In genomic region chrX:155340654-155341053, GRCm38 (mm10) we compare ENCODE assay signal across 8 mouse cellular contexts. TPM values are rescaled to one million over a fixed set of nuclear protein-coding genes. Genes with fewer than 3 reads are reported as not detected.
DNase-seq lines count a peak whose midpoint lies in the region; ATAC-seq and TF ChIP-seq lines count a peak whose summit lies in the region.

Prdx4 (minus strand) TSS chrX:155340754.

- no peak within 1 kb of the TSS for H3K27ac ChIP-seq in kidney, postnatal 0 days
- H3K27ac ChIP-seq in midbrain, embryonic 13.5 days, result no peak within 1 kb of the TSS

- H3K9ac ChIP-seq in kidney, postnatal 0 days (ENCODE audit: low read depth, low read length), result no peak within 1 kb of the TSS
- no peak within 1 kb of the TSS for H3K9ac ChIP-seq in midbrain, embryonic 13.5 days (replicated peaks)

- no peaks in the 10 kb centered on the region for H3K27me3 ChIP-seq in kidney, postnatal 0 days (ENCODE audit: insufficient read depth, low read length)
- H3K27me3 ChIP-seq in midbrain, embryonic 13.5 days, result no peaks in the 10 kb centered on the region

- no peak within 1 kb of the TSS for H3K4me2 ChIP-seq in kidney, postnatal 0 days (ENCODE audit: low read length)
- H3K4me2 ChIP-seq in midbrain, embryonic 13.5 days (replicated peaks), result no peak within 1 kb of the TSS

- TF ChIP-seq CTCF in kidney, postnatal 0 days (IDR thresholded peaks at IDR 0.05; ENCODE audit: low read depth), result no peak

- H3K9me3 ChIP-seq in kidney, postnatal 0 days (replicated peaks; ENCODE audit: low read length), result no peaks in the 10 kb centered on the region
- no peaks in the 10 kb centered on the region for H3K9me3 ChIP-seq in midbrain, embryonic 13.5 days

- no peak within 1 kb of the TSS for H3K4me3 ChIP-seq in kidney, postnatal 0 days (replicated peaks; ENCODE audit: low read depth, low read length)
- no peak within 1 kb of the TSS for H3K4me3 ChIP-seq in midbrain, embryonic 13.5 days (replicated peaks)

- no peak for ATAC-seq in kidney, postnatal 0 days (replicated peaks; ENCODE audit: low FRiP score, low read depth)
- no peak for ATAC-seq in midbrain, embryonic 13.5 days

- H3K36me3 ChIP-seq in kidney, postnatal 0 days (ENCODE audit: insufficient read depth, low read length), result no peaks in the 10 kb centered on the region
- no peaks in the 10 kb centered on the region for H3K36me3 ChIP-seq in midbrain, embryonic 13.5 days

- DNase-seq in kidney, postnatal 0 days (ENCODE audit: low spot score), result no peak
- DNase-seq in kidney, postnatal 4 days, result no peak
- no peak for DNase-seq in adrenal gland, postnatal 14 days
- no peak for DNase-seq in heart, adult 8-10 months (ENCODE audit: low spot score)
- no peak for DNase-seq in layer of hippocampus, postnatal 14 days (ENCODE audit: low spot score in 2 of 2)
- DNase-seq in cerebellum, adult 9-11 months, result no peak
- DNase-seq in embryo, embryonic 9.5 days (ENCODE audit: extremely low spot score), result no peak

- no peaks in the 10 kb centered on the region for H3K4me1 ChIP-seq in kidney, postnatal 0 days (replicated peaks; ENCODE audit: insufficient read depth, low read length)
- H3K4me1 ChIP-seq in midbrain, embryonic 13.5 days (replicated peaks), result 0 out of 2 replicates have a peak, but pooled peaks cover 4% of the 10 kb centered on the region

RNA-seq across cellular contexts. Expression of gene Prdx4, which starts in this region (rescaled TPM):
- 281 and 291 TPM in 2 replicates for polyA plus RNA-seq in kidney, postnatal 0 days (2015; fragmentation: Nextera tagmentation; extraction: Ambion mirVana)
- 47.3 and 67.1 TPM in 2 replicates for total RNA-seq in adrenal gland, postnatal 14 days (2021)
- 10 to 100 TPM; 20.8 to 29.0 (median 25.3) TPM for total RNA-seq in heart, adult 8-10 months (2022)
- 10 to 100 TPM; 17.4 to 22.1 TPM for total RNA-seq in layer of hippocampus, postnatal 14 days (2021)
- 126 and 128 TPM in 2 replicates for polyA plus RNA-seq in midbrain, embryonic 13.5 days (2015; fragmentation: Nextera tagmentation; extraction: Ambion mirVana)
